Mouse (Mus musculus) lung, embryonic 15.5 days (tissue): ENCODE measurements around the gene Slc7a6. TPM values are rescaled to one million over a fixed set of nuclear protein-coding genes. Genes with fewer than 3 reads are reported as not detected.

Experiments
- ATAC-seq: fragments of 200-750 bp; cut with Nextera tagmentation; 2 replicates; pipeline ENCODE4 v1.8.0; 2017; ENCODE audit warnings: moderate number of reproducible peaks, borderline replicate concordance; ENCODE audit not compliant: low FRiP score, low TSS enrichment; ENCODE audit errors: extremely low read depth
- H3K27ac ChIP-seq: fragments of 300-500 bp; sonication (generic); 2 replicates; pipeline ENCODE4 v1.5.1; 2015; ENCODE audit warnings: moderate library complexity, mild to moderate bottlenecking, inconsistent platforms
- H3K27me3 ChIP-seq: fragments of 300-500 bp; sonication (generic); 2 replicates; pipeline ENCODE4 v1.6.1; 2015; ENCODE audit warnings: inconsistent platforms
- H3K36me3 ChIP-seq: fragments of 300-500 bp; sonication (generic); 2 replicates; pipeline ENCODE4 v1.6.1; 2015; ENCODE audit warnings: inconsistent platforms
- H3K4me1 ChIP-seq: fragments of 300-500 bp; sonication (generic); 2 replicates; pipeline ENCODE4 v1.6.1; 2015; ENCODE audit warnings: inconsistent platforms
- H3K4me2 ChIP-seq: fragments of 300-500 bp; sonication (generic); 2 replicates; pipeline ENCODE4 v1.6.1; 2015; ENCODE audit warnings: inconsistent platforms, mild to moderate bottlenecking, moderate library complexity
- H3K4me3 ChIP-seq: fragments of 300-500 bp; sonication (generic); 2 replicates; pipeline ENCODE4 v1.5.1; 2015; ENCODE audit warnings: mild to moderate bottlenecking, inconsistent platforms
- H3K9ac ChIP-seq: fragments of 300-500 bp; sonication (generic); 2 replicates; pipeline ENCODE4 v1.6.1; 2015; ENCODE audit warnings: inconsistent platforms
- H3K9me3 ChIP-seq: fragments of 300-500 bp; sonication (generic); 2 replicates; pipeline ENCODE4 v1.6.1; 2016; ENCODE audit warnings: inconsistent platforms
- WGBS: fragments of 180-500 bp; shearing (Covaris S2); methylation state at CpG from one replicate; pipeline ENCODE4 v1.1.7; 2015; 5-methylcytosine and 5-hydroxymethylcytosine counted together
- polyA plus RNA-seq: library from polyadenylated mRNA; unstranded; fragments of >200 nt; fragmentation: Nextera tagmentation; extraction: Ambion mirVana; gene quantifications from 2 replicates; pipeline ENCODE4 v1.2.1, GENCODE M21; 2015

The Slc7a6 gene
- polyA plus RNA-seq, 1 experiment from 2014 or later = 57.6 TPM

DNA sequence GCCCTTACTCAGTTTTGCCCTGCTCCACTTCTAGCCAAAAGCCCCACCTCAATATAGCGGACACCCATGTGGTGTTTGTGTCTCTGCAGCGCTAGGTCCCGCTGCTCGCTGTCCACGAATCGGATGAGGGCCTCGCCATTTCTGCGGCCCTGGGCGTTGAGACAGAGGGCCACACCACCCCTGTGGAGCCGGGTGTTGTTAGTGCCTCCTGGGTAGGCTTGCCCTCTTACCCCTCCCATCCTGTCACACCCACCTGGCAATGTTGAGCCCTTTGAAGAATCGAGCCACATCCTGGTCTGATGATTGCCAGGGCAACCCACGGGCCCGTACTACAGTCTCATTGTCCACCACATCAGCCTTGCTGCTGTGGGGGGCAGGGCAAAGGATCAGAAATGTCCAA, 35.1 kb upstream of the Slc7a6 start:
- Histone ChIP-seq H3K27ac (no peak overlapping the region), H3K36me3 (peaks cover 41% of the 10 kb centered on the region), H3K9ac (no peak overlapping the region), H3K4me2 (peak overlapping the region; percentile 43), H3K9me3 (no peaks in the 10 kb centered on the region), H3K4me3 (no peak overlapping the region), H3K4me1 (peaks cover 24% of the 10 kb centered on the region), H3K27me3 (peaks cover 37% of the 10 kb centered on the region)
- no peak for ATAC-seq
- 60% methylated on average over 13 of the region's 13 CpGs for WGBS

DNA sequence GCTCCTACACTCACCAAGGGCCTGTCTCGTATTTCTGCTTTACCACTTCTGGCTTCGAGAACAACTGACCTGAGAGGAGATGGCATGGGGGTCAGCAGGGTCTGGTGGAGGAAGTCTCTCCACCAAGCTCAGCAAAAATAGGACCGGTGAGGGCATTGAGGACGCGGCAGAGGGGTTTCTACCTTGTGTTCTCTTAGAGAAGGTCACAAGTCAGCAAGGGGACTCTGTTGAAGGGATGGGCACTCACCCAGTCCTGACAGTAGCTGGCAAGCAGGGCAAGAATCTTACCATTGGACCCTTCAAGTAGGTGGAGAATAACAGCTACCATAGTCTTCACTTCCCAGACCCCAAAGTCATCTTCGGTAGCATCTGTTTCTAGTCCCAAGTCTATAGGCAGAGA, 34.7 kb upstream of the Slc7a6 start:
- Histone ChIP-seq H3K36me3 (peaks cover 37% of the 10 kb centered on the region), H3K9me3 (no peaks in the 10 kb centered on the region), H3K4me1 (peaks cover 24% of the 10 kb centered on the region), H3K4me2 (peak overlapping the region; percentile 43), H3K27me3 (peaks cover 37% of the 10 kb centered on the region), H3K9ac (no peak overlapping the region), H3K4me3 (no peak overlapping the region), H3K27ac (no peak overlapping the region)
- no peak for ATAC-seq
- WGBS = 59% methylated on average over 6 of the region's 6 CpGs

DNA sequence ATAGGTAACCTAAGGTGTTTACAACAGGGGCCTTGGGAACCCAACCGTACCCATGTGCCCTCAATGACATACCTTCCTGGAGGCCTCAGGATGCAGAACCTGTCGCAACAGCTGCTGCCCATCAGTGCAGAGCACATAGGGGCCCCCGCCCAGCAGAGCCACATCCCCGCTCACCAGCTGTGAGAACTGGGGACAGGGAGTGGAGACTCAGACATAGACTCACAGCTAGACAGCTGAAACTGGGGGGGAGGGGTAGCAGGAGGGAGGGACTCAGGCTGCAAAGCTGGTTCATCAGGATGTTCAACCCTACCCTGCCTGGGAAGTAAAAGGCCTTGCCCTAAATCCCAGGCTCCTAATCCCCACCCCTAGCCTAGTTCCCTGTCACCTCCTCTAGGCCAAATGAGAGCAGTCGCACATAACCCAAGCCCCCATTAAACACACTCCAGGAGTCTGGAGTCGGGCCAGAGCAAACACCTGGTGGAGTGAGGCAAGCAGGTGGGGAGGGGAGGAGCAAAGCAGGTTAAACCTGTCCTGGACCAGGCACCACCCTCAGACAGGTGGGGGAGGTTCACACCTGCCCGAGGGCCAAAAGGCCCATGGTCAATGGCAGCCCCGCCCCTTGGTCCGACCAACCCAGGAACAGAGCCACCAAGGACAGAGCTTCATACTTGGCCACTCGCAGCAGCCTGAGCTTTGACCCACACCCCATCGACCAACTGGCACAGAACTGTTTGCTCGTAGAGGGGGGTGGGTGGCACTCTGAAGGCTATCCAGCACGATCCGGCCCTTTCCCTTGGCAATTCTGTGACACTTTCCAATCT, 33.7 kb upstream of the Slc7a6 start:
- Histone ChIP-seq H3K27me3 (peaks cover 37% of the 10 kb centered on the region), H3K27ac (peak overlapping the region; percentile 91), H3K4me1 (peaks cover 24% of the 10 kb centered on the region), H3K9ac (peak overlapping the region; percentile 58), H3K36me3 (peaks cover 28% of the 10 kb centered on the region), H3K4me3 (peak overlapping the region; percentile 54), H3K4me2 (peak overlapping the region; percentile 79), H3K9me3 (no peaks in the 10 kb centered on the region)
- 14% methylated on average over 14 of the region's 14 CpGs for WGBS
- ATAC-seq = peak; percentile 74

DNA sequence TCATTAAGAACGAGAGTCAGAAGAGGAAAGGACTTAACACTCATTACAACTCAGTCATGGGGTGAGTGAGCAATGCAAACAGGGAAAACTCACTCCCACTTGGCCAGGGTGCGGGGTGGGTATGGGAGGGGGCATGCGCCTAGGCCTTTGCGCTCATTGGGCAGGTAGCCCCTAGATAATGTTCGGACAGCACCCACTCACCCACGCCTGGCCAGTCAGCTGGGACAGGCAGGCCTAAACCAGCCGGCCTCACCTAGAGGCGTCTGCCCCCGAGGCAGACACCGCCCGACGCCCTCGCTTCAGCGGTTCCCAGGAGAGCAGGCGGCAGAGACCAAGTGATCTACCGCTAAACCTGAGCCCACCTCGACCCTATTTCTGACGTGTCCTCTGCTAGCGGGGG, 33.0 kb upstream of the Slc7a6 start:
- Histone ChIP-seq H3K4me1 (peaks cover 24% of the 10 kb centered on the region), H3K9ac (peak overlapping the region; percentile 58), H3K36me3 (peaks cover 21% of the 10 kb centered on the region), H3K9me3 (no peaks in the 10 kb centered on the region), H3K4me3 (peak overlapping the region; percentile 54), H3K27ac (peak overlapping the region; percentile 91), H3K27me3 (peaks cover 37% of the 10 kb centered on the region), H3K4me2 (peak overlapping the region; percentile 79)
- 5% methylated on average over 19 of the region's 19 CpGs for WGBS
- no peak for ATAC-seq

DNA sequence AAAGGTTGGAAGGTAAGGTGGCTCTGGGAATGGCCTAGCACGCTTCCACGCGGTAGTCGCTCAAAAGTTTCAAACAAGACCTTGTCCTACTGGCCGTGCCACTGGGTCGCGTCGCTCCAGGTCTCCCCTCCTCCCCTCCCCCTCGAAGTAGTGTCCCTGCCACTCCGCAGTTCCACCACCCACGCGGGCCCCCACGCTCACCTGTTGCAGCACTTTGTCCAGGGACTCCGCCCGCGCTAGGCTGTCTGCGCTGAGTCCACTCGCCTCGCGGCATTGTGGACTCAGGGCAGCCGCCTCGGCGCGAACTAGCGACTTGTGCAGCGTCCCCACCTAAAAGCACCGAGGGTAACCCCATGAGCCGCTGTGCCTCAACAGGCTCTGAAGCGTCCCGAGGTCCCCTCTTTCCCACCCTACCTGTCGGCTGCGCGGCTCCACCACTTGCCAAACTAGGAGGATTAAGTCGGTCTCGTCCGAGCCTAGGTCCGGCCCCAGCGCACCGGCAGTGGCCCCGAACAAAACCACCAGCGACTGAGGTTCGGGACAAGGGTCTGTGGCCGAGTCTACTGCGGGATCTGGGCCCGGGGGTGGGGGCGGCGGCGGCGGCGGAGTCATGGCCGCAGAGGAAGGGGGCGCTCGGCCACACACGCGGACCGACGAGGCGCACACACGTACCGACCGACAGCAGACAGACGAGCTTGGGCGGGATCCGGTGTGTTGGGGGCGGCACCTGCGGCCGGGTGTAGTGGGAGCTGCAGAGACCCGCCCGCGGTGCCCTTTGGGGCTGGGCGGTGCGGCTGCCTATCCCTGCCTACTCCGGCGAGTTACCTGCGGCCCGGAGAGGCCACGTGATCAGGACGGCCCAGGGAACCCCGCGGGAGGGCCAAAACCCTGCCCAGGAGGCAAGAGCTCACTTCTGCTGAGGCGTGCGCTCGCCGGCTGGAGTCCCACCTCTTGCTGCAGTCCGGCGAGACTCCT, 32.2 kb upstream of the Slc7a6 start, which contains the start of gene Esrp2:
Gene Esrp2 (minus strand): TSS at position 819 of the 975 bp plus-strand sequence.
- Histone ChIP-seq H3K9me3 (no peaks in the 10 kb centered on the region), H3K4me1 (peaks cover 24% of the 10 kb centered on the region), H3K27ac (peak within 1 kb of the TSS; percentile 91), H3K27me3 (peaks cover 37% of the 10 kb centered on the region), H3K4me3 (peak within 1 kb of the TSS; percentile 54), H3K4me2 (peak within 1 kb of the TSS; percentile 79), H3K36me3 (peaks cover 14% of the 10 kb centered on the region), H3K9ac (peak within 1 kb of the TSS; percentile 58)
- peak; percentile 62 for ATAC-seq
- WGBS = 1% methylated on average over 86 of the region's 86 CpGs

DNA sequence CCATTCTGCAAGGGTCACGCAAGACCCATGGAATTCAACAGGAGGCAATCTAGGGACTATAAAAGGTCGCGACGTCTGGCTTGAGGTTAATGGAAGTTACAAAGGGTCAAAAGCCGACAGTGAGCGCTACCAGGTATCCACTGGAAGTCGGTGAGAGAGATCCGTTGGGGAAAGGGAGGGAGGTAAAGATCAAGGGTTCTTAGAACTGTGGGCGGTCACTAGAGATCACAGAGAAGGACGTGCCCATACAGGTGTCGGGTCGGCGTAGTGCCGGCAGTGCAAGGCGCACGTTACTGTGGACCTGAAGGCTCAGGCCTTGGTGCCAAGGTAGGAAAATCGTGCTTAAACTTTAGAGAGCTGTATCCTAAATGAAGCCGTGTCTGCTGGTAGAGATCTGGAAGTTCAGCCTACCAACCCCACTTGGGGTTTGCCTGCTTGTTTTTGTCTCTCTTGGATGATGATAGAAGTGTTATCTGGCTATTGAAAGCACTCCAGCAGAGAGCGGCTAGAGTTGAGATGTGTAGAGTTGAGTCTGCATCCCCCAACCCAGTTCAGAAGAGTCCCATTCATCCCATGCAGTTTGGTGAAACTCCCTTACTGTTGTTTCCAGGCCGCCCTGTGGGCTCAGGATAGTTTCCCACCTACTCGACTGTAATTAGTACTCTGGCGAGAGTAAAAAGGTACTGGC, 31.3 kb upstream of the Slc7a6 start:
- no peaks in the 10 kb centered on the region for H3K9me3 ChIP-seq
- peaks cover 24% of the 10 kb centered on the region for H3K4me1 ChIP-seq
- peak overlapping the region; percentile 48 for H3K9ac ChIP-seq
- peak overlapping the region; percentile 79 for H3K4me2 ChIP-seq
- peak overlapping the region; percentile 91 for H3K27ac ChIP-seq
- H3K4me3 ChIP-seq = peak overlapping the region; percentile 54
- no peak for ATAC-seq
- H3K36me3 ChIP-seq = peaks cover 4% of the 10 kb centered on the region
- 6% methylated on average over 22 of the region's 22 CpGs for WGBS
- H3K27me3 ChIP-seq = peaks cover 37% of the 10 kb centered on the region

DNA sequence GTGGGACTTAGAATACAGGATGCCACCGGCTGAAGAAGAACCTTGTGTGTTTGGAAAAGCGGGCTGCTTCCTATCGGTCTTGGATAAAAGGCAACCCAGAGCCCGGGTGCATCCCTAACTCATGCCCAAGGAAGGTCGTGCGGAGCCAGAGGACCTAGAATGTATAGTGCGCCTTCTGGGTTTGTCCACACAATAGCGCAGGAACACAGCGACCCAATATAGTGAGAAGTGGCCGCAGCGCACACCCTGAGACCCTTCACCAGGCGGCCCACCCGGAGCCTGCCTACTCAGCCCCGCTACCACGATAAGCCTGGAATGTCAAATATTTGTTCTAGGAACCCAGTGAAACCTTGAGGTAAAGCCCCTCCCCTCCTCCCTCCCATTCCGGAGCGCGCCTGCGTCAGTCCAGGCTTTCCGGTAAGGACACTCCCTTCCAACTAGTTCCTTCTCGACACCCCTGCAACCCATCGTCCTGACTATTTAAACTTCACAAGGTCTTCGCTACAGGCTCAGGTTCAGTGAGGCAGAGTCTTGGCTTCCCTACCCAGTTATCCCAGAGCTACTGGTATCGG, 30.7 kb upstream of the Slc7a6 start:
- H3K9ac ChIP-seq = peak overlapping the region; percentile 48
- H3K4me3 ChIP-seq = peak overlapping the region; percentile 54
- peak overlapping the region; percentile 79 for H3K4me2 ChIP-seq
- under 1% methylated on average over 24 of the region's 24 CpGs for WGBS
- H3K9me3 ChIP-seq = no peaks in the 10 kb centered on the region
- no peaks in the 10 kb centered on the region for H3K36me3 ChIP-seq
- H3K27me3 ChIP-seq = peaks cover 37% of the 10 kb centered on the region
- peaks cover 24% of the 10 kb centered on the region for H3K4me1 ChIP-seq
- peak; percentile 33 for ATAC-seq
- peak overlapping the region; percentile 91 for H3K27ac ChIP-seq

DNA sequence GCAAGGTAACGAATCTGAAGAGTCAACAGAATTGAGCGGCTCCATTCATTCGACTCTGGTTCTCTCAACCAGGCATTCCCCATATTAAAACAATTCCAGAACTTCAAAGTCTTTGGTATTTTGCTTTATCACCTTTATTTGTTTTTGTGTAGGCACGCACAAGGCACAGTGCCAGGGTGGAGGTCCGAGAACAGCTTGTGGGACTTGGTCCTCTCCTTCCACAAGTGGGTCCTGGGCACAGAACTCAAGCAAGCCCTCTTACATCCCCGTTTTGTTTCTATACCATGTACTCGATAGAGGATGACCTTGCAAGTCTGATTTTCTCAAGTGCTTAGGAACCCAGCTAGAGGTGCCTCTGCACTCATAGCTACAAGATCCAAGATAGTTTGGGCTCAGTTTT, 30.0 kb upstream of the Slc7a6 start:
- Histone ChIP-seq H3K4me3 (peak overlapping the region; percentile 54), H3K9ac (peak overlapping the region; percentile 48), H3K27ac (peak overlapping the region; percentile 91), H3K9me3 (no peaks in the 10 kb centered on the region), H3K36me3 (no peaks in the 10 kb centered on the region), H3K4me2 (peak overlapping the region; percentile 79), H3K27me3 (peaks cover 37% of the 10 kb centered on the region), H3K4me1 (peaks cover 19% of the 10 kb centered on the region)
- 11% methylated on average over 7 of the region's 7 CpGs for WGBS
- ATAC-seq = no peak

DNA sequence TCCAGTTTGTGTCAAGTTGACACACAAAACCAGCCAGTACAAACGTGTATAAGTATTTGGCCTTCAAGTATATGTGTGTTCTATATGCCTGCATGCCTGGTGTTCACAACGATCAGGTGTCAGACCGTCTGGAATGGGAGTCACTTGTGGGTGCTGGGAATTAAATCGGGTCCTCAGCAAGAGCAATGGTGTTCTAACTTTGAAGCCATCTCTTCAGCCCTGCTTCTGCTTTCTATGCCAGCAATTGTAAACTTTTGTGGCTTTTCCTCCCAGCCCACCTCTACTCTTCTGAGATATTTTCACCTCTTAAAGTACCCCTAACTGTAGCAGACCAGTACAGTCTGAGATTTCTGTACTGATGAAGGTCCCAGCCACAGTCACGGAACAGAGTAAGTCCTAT, 28.5 kb upstream of the Slc7a6 start:
- Histone ChIP-seq H3K36me3 (no peaks in the 10 kb centered on the region), H3K4me2 (no peak overlapping the region), H3K27me3 (peaks cover 29% of the 10 kb centered on the region), H3K4me1 (peaks cover 11% of the 10 kb centered on the region), H3K9me3 (no peaks in the 10 kb centered on the region), H3K4me3 (no peak overlapping the region), H3K27ac (no peak overlapping the region), H3K9ac (no peak overlapping the region)
- 55% methylated on average over 5 of the region's 5 CpGs for WGBS
- ATAC-seq = no peak

DNA sequence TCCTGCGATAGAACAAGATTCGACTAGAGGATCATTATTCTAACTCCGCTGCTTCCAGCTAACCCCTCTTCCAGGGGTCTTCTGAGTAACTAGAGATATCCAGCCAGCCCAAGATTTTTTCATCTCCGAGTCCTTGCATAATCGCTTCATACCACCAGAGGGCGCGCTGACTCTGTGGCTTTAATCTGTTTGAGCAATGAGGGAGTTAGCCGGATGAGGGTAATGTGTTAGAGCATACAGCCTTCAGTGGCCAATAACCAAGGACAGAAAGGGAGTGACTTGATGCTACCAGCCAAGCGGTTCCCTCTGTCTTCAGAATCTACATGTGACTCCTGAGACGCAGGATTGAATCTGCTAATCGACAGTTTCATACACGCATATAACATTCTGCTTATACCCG, 27.9 kb upstream of the Slc7a6 start:
- no peak for ATAC-seq
- H3K9ac ChIP-seq = no peak overlapping the region
- no peak overlapping the region for H3K27ac ChIP-seq
- no peak overlapping the region for H3K4me3 ChIP-seq
- no peaks in the 10 kb centered on the region for H3K9me3 ChIP-seq
- H3K4me2 ChIP-seq = no peak overlapping the region
- 11% methylated on average over 13 of the region's 13 CpGs for WGBS
- no peaks in the 10 kb centered on the region for H3K36me3 ChIP-seq
- peaks cover 11% of the 10 kb centered on the region for H3K4me1 ChIP-seq
- peaks cover 23% of the 10 kb centered on the region for H3K27me3 ChIP-seq

DNA sequence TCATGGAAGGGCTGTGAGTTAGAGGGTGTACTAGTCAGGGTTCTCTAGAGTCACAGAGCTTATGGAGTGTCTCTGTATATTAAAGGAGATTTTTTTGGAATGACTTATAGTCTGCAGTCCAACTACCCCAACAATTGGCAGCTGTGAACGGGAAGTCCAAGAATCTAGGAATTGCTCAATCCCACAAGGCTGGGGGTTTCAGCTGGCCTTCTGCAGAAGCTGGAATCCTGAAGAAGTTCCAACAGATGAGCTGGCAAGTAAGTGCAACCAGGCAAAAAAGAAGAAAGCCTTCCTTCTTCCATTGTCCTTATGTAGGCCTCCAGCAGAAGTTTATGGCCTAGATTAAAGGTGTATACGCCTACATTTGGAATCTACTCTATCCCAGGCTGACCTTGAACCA, 23.3 kb upstream of the Slc7a6 start:
- ATAC-seq = no peak
- H3K4me1 ChIP-seq = 0 out of 2 replicates have a peak, but pooled peaks cover 2% of the 10 kb centered on the region
- H3K36me3 ChIP-seq = no peaks in the 10 kb centered on the region
- no peaks in the 10 kb centered on the region for H3K9me3 ChIP-seq
- H3K4me3 ChIP-seq = no peak overlapping the region
- 83% methylated on average over 2 of the region's 2 CpGs for WGBS
- H3K27ac ChIP-seq = no peak overlapping the region
- H3K27me3 ChIP-seq = no peaks in the 10 kb centered on the region
- no peak overlapping the region for H3K4me2 ChIP-seq
- H3K9ac ChIP-seq = no peak overlapping the region
